Mouse (Mus musculus): ENCODE measurements around the gene Hmcn2.
A peak's percentile ranks its signal among the peaks of the same experiment; 100 is the strongest.

The Hmcn2 gene

DNA sequence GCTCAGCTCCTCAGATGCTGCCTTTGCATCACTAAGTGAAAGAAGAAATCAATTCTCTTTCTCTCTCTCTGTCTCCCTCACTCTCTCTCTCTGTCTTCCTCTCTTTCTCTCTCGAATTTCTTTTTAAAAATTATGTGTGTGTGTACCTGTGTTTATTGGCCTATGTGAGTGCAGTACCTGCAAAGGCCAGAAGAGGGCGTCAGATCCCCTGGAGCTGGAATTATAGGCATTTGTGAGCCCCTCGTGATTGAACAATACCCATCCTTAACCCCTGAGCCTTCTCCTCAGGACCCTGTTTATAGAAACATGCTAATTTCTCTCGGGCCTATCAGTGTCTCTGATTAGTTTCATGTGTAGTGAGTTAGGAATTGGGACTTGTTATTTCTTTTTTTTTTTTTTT, 6.0 kb upstream of the Hmcn2 start:
- no peak for DNase-seq

DNA sequence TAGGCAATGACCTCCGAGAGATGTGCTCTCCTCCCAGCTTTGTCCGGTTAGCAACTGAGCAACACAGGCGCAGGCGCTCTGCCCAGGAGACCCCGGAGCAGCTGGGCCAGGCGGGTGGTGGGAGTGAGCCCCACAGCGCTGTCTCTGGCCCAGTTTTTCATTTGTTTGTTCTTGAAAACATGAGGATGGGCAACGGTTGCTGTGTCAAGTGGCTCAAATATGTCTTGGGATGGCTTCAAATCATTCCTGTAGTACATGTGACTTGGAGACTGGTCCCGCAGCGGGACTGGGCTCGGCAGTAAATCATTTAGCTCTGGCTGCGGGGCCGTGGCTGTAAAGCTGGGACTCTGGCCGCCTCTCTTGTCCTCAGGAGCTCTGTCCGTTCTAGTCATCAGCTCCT, 4.7 kb upstream of the Hmcn2 start:
- no peak for DNase-seq

DNA sequence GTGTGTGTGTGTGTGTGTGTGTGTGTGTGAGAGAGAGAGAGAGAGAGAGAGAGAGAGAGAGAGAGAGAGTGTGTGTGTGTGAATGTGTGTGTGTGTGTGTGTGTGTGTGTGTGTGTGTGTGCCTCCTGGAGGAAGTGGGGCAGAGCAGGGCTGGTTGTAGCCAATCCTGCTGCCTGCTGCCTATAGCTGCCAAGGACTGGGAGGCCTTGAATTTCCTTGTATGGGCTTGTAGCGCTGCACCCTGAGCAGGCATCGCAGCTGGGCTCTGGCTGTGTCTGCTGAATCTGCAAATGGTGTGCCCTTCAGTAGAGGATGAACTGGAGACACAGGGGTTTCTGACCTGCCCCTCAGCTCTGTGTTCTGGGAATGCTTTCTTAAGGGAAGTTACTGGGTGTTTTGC, 3.9 kb downstream of the Hmcn2 start:
- DNase-seq, result no peak

DNA sequence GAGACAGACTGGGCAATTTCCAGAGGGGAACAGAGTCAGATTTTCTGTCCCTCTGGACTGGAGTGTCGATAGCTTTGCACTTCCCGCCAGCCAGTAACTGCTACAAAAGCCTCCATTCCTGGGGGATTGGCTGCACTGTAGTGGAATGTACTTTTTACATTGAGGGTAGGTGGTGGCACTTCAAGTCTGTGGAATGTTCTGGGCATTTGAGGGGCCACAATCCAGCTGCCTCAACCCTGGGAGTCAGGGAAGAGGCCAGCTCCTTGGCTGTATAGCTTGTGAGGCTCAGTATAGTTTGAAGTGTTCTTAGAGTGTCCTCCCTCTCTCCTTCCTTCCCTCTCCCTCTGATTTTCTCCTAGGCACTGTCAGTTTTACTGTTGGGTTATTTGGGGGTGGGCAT, 5.0 kb downstream of the Hmcn2 start:
- no peak for DNase-seq

DNA sequence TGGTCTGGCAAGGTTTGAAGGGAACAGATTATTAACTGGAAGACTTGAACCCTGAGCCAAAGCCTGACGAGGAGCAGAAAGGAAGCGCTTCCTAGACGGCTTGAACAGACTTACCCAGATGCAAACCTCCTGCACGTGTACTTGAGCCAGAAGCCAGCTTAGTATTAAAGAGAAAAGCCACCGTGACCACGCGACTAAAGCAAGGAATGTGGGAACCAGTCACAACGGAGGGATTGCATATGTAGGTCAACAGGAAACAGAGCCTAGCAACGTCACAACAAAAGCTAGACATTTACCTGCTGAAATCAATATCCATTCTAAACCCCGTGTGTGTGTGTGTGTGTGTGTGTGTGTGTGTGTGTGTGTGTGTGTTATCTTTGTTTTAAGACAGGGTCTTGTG, 13.0 kb downstream of the Hmcn2 start:
- no peak for DNase-seq

DNA sequence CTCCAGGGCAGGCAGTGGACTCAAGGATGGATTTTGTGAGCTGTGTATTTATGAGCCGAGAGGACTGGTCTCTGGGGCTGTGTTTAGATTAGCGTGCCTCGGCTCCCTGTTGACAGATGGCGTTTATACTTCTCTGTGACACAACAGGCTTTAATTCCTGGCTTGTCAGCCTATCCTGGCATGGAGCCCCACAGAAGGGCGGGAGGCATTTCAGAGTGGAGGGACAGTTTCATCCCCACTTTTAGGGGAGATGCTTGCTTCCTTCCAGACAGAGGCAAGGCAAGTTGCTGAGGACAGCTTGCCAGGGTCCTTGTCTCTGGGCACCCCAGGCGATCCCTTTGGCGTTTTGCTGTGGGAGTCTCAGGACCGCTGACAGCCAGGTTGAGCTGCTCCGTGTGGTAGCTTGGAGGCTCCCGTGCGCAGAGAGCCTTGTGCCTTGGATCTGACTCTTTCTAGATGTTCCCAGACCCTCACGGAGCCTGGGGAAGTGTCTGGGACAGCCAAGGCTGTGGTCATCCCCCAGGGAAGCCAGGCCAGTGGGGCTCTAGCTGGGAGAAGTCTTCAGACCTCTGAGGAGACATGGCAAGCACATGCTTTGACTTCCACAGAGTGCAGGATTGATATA, 23.6 kb downstream of the Hmcn2 start:
- DNase-seq, result no peak

DNA sequence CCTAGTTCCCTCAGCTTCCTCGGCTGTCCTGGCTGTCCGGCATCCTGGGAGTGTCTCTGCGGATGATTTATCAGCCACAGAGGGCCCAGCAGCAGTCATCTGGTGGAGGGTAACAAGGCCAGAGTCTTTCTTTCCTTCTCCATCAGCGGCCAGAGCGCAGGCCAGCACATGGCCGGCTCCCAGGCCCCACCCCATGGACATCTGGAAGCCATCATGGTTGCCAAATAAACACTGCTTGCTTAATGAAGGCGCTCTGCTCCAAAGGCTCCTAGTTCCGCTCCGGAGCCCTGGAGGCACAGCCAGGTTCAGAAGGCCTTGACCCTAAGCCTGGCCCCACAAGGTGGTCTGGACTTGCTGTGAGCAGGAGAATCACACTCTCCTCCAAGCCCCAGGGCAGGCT, 25.6 kb downstream of the Hmcn2 start:
- DNase-seq, result no peak

DNA sequence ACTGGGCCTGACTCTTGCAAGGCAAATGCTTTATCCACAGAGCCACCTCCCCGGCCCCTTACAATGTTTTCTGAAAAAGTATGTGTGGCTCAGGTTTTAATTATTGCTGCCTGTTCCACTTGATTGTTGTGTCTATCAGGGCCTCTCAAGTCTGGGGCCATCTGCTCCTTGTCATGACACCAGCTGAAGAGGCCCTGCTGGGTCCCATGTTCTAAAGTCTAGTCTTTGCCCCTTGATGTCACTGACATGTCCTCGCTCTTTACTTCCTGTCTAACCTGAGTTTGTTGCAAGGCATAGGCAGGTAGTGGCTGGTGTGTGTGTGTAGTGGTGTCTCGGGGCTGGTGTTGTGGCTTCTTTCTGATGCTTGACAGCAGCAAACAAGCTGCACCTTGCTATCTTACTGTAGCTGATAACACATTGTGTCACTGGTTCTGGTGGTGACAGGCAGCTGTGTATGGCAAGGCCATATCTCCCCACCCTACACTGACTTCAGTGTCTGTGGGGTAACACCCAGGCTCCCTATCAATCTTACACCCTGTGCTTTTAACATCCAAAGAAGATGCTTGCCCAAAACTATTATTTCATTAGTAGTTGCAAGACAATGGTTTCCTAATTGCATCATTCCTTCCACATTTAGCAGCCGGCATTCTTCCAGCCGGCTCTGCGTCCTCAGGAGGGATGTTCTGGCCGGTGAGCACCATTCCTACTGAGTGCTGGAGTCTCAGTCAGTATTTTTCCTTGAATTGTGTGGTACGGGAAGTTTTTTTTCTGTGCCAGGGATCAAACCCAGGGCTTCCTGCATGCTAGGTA, 27.7 kb downstream of the Hmcn2 start:
- DNase-seq, result no peak

DNA sequence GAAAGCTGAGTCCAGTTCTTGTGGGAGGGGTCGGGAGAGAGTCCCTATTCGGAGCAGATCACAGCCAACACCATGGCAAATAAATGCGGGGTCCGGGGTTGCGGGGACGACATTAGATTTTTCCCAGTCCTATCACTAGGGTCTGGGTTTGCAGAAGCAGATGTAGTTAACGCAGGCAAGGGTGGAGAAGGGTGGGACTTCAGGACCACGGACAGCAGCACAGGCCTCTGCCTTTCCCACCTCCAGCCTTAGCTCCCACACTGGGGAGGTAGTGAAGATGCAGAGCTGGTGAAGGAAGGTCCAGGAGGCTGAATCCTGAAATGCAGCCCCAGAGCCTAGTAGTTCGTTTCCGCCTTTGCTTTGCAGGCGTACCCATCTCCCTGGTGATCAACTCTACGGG, 31.9 kb downstream of the Hmcn2 start:
- no peak for DNase-seq

DNA sequence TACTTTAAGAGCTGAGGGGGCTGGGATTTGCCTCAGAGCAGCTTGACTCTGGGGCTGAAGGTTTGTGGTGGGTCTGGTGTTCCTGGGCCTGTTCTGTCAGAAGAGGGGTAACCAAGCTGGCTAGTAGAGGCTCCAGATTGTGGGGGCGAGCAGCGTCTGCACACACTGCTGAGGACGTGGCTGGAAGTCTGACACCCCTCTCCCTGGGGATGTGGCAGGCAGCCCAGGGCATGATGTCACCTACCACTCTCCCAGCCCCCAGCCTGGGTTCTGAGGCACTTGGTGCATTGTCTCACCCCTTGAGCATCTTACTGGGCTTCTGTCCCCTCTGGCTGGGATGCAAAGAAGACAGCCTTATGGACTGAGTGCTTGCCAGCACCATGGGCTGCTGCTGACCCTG, 34.2 kb downstream of the Hmcn2 start:
- DNase-seq, result no peak

DNA sequence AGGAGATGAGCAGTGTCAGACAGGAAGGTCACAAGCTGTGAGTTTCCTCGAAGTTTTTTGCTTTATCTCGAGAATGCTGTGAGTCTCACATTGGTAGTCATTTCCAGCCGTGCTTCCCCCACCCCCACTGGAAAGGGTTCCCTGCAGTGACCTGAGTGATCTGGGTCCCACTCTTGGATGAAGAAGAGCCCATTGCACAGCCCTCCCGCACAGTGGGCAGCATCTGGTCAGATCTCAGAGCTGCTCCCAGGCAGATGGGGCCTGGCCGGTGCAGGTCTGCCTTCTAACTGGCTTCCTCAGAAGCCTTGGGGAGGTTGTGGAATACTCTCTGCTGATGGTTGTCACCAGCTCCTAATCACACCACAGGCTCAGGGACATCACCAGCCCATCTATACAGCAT, 34.6 kb downstream of the Hmcn2 start:
- no peak for DNase-seq

DNA sequence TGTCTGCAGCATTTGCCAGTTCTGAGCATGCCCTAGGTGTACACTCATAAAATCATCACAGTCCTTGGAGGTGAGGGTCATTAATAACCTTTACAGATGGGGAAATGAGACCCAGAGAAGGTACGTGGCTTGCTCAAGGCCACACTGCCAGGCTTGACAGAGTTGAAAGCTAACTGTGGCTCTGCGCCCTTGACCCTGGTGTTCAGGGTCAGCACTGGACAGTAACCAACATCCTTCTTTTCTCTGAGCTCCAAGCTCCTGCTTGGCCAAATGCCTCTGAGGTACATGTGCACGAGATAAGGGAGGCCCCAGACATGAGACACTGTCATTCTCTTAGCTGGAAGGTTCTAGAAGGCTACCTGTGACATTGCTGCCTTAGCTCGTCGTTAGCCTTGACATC, 42.6 kb downstream of the Hmcn2 start:
- no peak for DNase-seq

DNA sequence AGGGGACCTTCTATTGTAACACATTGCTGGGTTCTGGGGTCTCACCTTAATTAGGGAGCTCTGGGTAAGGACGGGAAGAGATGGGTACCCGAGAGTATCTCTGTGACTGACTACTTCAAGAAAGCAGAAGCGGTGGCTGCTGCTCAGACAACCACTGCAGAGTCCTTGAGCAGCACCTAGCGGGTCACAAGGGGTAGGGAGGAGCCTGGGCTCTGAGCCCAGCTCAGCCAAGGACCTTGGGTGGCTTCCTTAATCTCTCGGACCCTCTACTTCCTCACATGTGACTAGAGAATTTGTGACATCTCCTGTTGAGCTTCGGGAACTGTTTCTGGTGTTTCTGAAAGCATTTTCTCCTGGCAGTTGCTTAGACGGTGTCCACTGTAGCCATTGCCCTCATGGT, 45.1 kb downstream of the Hmcn2 start:
- no peak for DNase-seq

DNA sequence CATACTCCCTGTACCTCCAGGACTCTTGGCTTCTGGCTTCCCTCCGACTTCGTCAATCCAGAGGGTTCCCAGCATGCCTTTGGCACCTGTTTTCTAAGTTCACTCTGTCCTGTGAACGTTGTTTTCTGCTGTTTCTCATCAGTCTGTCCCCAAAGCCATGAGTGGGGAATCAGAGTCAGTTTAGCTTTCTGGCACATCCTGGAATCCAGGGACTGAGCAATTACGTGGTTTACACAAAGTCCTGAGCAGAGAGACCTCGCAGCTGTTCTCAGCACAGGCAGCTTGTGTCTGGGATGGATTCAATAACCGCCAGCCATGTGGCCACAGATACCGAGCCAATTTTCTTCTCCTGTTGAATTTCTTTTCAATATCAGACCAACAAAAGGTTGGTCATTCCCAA, 53.0 kb downstream of the Hmcn2 start:
- no peak for DNase-seq

DNA sequence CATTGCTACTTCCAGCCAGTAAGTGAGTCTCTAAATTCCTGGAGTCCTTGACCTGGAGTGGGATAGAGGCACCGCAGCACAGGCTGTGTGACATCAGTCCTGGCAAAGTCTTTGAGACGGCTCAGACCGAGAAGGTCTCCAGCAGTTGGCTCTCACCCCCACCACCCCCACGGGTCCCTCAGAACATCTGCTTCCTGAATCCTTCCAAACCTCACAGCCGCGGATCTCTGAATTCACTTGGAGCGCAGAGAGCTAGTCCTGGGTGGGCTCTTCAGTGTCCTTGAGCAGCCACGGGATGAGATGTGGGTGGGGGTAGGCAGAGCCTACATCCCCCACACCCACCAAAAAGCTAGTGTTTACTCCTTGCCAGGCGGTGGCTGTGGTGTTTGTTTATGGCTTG, 57.2 kb downstream of the Hmcn2 start:
- no peak for DNase-seq

DNA sequence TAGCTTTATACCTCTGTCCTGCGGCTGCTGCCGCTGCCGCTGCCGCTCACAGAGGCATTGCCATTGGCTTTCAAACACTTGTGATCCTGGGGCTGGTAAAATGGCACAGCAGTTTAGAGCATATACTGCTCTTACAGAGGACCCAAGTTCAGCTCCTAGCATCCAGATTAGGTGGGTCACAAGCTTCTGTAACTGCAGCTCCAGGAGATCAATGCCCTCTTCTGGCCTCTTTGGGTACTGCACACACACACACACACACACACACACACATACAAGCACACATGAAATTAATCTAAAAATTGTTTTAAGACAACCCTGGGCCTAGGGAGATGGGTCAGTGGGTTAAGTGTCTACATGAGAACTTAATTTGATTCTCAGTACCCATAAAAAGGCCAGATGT, 58.0 kb downstream of the Hmcn2 start:
- no peak for DNase-seq

DNA sequence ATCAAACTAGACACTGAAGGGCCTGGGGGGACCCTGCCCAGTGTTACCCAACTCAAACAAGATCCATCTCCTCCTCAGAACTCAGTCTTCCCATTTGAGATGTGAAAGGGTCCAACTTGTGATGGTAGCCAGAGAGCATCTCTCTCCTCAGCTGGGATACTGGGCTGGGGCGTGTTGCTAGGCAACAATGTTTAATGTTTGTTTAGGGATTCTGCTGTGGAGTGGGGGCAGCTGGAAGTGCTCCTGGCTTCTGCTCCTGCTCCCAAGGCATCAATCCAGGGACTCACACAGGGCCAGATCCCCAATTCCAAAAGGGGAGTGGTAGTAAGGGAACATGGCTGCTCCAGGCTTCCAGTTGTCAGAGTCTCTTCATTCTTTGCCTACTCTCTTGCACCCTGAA, 60.2 kb downstream of the Hmcn2 start:
- DNase-seq, result no peak

DNA sequence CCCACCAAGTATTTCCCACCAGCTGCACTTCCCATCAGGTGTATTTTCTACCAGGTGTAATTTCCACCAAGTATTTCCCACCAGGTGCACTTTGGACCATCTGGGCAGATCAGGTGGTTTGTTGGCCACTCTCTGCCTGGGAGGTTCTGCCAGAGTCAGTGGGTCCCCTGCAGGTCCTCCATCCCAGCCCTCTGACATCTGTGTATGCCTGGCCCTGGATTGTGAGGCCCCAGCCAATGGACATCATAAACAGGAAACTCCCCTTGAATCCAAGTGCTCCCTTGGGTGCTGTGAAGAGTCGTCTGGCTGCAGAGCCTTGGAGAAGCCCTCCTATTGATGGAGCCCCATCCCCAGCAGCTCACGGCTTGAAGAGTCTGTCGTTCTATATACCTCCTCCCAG, 61.8 kb downstream of the Hmcn2 start:
- no peak for DNase-seq

DNA sequence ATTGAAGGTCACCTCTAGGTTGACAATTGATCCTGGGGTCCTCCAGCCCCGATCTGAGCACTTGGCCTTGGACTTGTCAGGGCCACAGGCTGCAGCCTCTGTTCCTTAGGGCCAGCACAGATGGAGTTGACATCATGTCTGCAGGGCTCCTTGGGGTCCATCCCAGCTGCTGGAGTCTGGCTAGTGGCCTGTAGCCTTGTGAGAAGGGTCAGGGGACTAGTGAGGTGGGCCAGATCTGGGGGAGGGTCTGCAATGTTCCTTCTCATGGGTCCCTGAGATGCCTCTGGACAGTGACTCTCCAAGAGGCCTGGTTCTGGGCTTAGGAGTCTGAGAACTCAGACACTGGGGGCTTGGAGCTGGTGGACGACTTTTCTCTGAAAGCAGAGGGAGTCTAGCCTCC, 63.3 kb downstream of the Hmcn2 start:
- no peak for DNase-seq

DNA sequence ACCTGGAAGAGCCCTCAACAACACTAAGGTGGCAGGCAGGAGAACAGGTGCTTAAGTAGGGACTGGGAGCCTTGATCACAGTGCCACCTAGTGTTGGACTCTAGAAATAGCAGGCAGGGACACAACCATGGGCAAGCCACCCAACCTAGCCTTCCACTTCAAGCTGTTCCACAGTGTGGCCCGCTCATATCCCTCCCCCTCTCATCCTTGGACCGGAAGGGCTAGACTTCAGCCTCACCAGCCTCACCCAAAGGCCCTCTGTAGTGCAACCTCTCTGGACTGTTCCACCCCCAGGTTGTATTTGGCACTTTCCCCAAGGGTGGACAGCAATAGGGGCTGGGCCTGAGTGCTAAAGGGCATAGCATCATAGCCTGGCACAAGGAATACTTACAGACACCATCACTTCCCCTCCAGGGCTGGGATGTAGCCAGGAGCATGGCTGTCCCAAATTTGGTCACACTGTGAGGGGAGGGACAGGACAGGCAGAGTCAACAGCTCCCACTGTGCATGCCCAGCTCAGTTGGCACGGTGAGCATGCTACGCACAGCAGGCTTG, 67.2 kb downstream of the Hmcn2 start:
- peak; percentile 43 for DNase-seq

DNA sequence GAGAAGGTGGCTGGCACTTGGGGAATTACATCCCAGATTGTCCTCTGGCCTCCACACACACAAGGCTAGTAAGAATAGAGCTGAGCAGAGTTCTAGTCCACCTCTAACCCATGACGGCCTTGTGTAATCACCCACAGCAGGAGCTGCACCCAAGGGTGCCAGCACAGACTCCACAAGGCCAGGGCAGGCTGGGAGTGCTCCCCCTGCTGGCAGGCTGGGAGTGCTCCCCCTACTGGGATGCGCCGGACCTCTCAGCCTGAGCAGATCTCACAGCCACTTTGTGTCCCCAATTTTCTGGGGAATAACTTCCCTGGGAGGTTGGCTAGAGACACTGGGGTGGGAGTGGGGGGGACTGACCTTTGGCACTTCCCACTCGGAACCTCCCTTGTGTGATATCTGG, 68.7 kb downstream of the Hmcn2 start:
- no peak for DNase-seq

DNA sequence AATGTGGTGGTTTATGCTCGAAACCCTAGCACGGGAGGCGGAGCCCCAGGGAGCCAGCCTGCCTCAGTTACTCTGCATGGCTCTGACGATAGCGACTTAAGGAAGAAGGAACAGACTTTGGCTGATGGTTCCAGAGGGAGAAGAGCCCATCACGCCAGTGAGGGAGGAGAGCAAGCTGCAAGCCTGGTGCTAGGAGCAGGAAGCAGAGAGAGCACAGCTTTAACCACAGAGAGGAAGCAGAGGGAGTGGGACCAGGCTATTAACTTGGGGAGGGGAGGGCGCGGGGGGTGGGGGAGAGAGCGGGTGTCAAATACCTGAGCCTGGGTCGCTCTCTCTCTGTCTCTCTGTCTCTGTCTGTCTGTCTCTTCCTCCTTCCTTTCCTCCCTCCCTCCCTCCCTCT, 102.8 kb downstream of the Hmcn2 start:
- DNase-seq, result no peak

DNA sequence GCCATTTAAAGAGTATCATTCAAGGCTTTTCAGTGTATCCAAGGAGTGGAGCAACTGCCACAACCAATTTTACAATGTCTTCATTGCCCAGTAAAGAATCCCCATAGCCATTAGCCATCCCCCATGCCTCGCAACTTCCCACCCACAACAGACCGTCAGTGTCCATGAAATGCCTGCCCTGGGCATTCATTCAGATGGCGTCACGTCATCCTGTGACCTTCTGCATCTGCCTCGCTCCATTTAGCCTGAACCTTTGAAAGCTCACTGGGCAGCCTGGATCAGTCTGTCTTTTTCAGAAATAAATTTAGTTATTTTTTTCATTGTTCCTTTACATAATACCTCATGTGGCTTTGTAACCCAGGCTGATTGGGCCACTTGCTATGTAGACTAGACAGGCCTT, 103.8 kb downstream of the Hmcn2 start:
- DNase-seq, result no peak

DNA sequence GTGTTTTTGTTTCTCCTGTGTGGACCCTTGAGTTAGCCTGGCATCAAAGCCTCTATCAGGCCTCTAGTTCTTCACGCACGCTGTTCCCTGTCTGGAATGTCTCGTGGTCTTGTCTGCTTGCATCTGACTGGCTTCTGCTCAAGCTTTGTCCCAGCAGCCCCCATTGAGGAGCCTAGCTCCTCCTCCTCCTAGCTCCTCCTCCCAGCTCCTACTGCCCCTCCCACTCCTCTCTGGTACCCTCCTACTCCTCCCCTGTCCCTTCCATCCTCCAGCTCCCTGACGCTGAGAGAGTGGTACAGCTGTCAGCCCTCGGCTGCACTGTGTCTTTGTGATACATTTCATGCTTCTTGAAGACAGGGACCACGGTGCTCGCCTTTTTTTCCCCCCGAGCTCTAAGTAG, 104.4 kb downstream of the Hmcn2 start:
- DNase-seq, result no peak

DNA sequence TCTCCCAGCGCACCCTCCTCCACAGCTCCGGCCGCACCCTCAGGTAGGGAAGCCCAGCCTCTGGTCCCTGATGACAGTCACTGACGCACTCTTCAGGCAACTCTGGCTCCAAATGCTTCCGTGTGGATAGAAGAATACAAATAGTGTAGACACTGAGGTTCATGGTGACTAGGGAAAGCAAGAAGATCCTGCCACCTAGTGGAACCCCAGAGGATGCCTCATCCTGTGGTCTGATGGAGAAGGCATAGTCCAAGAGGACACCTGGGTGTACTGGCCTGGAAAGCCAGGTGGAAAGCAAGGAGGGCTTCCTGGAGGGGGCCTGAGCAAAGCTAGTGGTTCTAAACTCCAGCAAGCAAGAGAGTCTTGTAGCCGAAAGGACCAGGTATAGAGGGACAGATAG, 106.7 kb downstream of the Hmcn2 start:
- no peak for DNase-seq

Measured in right cerebral cortex, postnatal 25 days (tissue).